Mouse (Mus musculus) CH12.LX (cell line): ENCODE measurements at regions not wholly inside any gene's neighbourhood (a gene's known extent, or its start where the extent isn't known, plus 50 kb on each side); places are given as distances from the start of the nearest gene placed in this dataset.

ENCODE experiments used
- BHLHE40 ChIP-seq: IDR thresholded peaks from 2 replicates; pipeline ENCODE4 v1.6.1; 2011; ENCODE audit warnings: mild to moderate bottlenecking, low read depth, low read length, improper control_type of control experiment
- CTCF ChIP-seq, 2 experiments: IDR thresholded peaks in 1 of 2; conservative IDR thresholded peaks in 1 of 2; 2 replicates each; pipeline ENCODE4 v1.5.1; 2011 to 2012; ENCODE audit warnings: low read depth in 2 of 2, low read length in 2 of 2, improper control_type of control experiment in 1 of 2, inconsistent platforms in 1 of 2, mild to moderate bottlenecking in 1 of 2, moderate library complexity in 1 of 2
- EP300 ChIP-seq: IDR thresholded peaks from 2 replicates; pipeline ENCODE4 v1.6.1; 2011; ENCODE audit warnings: low read length, improper control_type of control experiment
- KAT2A ChIP-seq: IDR thresholded peaks from 2 replicates; pipeline ENCODE4 v1.6.1; 2012; ENCODE audit warnings: low read length, improper control_type of control experiment, inconsistent platforms; ENCODE audit not compliant: insufficient replicate concordance
- MAFK ChIP-seq: IDR thresholded peaks from 2 replicates; pipeline ENCODE4 v1.6.1; 2011; ENCODE audit warnings: low read length, improper control_type of control experiment; ENCODE audit not compliant: insufficient replicate concordance
- MAX ChIP-seq: IDR thresholded peaks from 2 replicates; pipeline ENCODE4 v1.6.1; 2011; ENCODE audit warnings: low read length, improper control_type of control experiment
- MEF2A ChIP-seq: IDR thresholded peaks from 2 replicates; pipeline ENCODE4 v1.6.1; 2014; ENCODE audit warnings: low read depth, mild to moderate bottlenecking, inconsistent platforms, low read length, improper control_type of control experiment, borderline replicate concordance
- POLR2A ChIP-seq: IDR thresholded peaks from 2 replicates; pipeline ENCODE4 v1.6.1; 2011; ENCODE audit warnings: low read depth, mild to moderate bottlenecking, improper control_type of control experiment, low read length
- RAD21 ChIP-seq: IDR thresholded peaks from 2 replicates; pipeline ENCODE4 v1.6.1; 2011; ENCODE audit warnings: low read depth, mild to moderate bottlenecking, low read length, improper control_type of control experiment, moderate library complexity
- TBP ChIP-seq: conservative IDR thresholded peaks from 2 replicates; pipeline ENCODE4 v1.6.1; 2011; ENCODE audit warnings: low read depth, low read length, improper control_type of control experiment
- UBTF ChIP-seq: IDR thresholded peaks from 2 replicates; pipeline ENCODE4 v1.6.1; 2012; ENCODE audit warnings: low read depth, mild to moderate bottlenecking, inconsistent platforms, low read length, improper control_type of control experiment, moderate library complexity
- ZC3H11A ChIP-seq: IDR thresholded peaks from 2 replicates; pipeline ENCODE4 v1.6.1; 2012; ENCODE audit warnings: low read depth, mild to moderate bottlenecking, inconsistent platforms, low read length, improper control_type of control experiment

DNA sequence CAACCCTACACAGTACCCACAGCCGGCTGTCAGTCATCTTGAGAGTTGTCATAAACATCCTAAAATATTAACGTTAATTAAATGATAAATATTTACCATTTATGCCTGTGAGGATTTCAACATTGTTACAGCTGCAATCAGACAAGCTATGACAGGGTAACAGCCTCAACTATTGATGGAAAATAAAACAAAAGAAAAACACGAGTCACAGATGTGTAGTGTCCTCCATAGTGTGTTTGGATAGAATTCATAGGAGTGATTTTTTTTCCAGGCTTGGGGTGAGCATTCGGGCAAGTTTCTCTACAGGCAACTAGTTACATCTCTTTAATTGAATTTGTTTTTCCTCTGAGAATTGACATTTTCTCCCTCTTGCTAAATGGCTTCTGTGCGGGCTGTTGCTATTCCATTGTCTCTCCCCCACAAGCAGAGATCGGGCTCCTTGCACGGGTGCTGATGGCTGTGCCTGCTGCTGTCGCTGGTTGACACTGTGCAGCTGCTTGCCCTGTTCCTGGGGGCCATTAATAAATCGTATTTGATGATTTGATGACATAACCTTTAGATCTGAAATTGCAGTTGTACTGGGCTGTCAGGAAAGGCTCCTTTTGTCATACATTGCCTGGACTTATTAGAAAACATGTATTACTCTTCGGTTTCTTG, 120.6 kb upstream of the 9630041A04Rik start:
- TF ChIP-seq ZC3H11A (no peak), EP300 (no peak), CTCF (conservative IDR thresholded peaks at IDR 0.05 in 1 of 2, IDR thresholded peaks at IDR 0.05 in 1 of 2; ENCODE audit: low read depth in 2 of 2, low read length in 2 of 2) (no peak), MEF2A (no peak), UBTF (no peak), TBP (no peak), POLR2A (no peak), BHLHE40 (no peak), RAD21 (no peak), MAFK (no peak), MAX (no peak), KAT2A (no peak)
